Mouse (Mus musculus) central nervous system, embryonic 11.5 days (tissue): ENCODE results near the gene Rps3a1. TPM values are rescaled to one million over a fixed set of nuclear protein-coding genes. Genes with fewer than 3 reads are reported as not detected.

Source experiments
- polyA plus RNA-seq: library from polyadenylated mRNA; depleted of rRNA; stranded (reverse); fragments of >200 nt; gene quantifications from 2 replicates; pipeline ENCODE4 v1.2.3, GENCODE M21; 2012; rRNA removed

Rps3a1 gene
- polyA plus RNA-seq: 2,207 and 2,358 TPM in 2 replicates

GRCm38 (mm10) chr3:86142263-86142933 is at the start of gene Rps3a1:
Gene Rps3a1 (minus strand): TSS chr3:86142702.

Other genes starting within 250 kb of the Rps3a1 start
- gene Sh3d19, start 171.6 kb downstream of the Rps3a1 start, polyA plus RNA-seq: 9.5 and 12.6 TPM in 2 replicates
- gene Prss48, start 140.2 kb downstream of the Rps3a1 start, polyA plus RNA-seq: not detected in 2 replicates
- 10.1 and 14.9 TPM in 2 replicates for gene Lrba, start 82.0 kb upstream of the Rps3a1 start, polyA plus RNA-seq